Mouse (Mus musculus) kidney, postnatal 10 days (tissue): Measurements from ENCODE around the gene Adgrg7.

Experiments
- DNase-seq: peaks from one replicate; pipeline ENCODE4 v3.0.0; 2021; ENCODE audit warnings: mixed read lengths

Gene Adgrg7

DNA sequence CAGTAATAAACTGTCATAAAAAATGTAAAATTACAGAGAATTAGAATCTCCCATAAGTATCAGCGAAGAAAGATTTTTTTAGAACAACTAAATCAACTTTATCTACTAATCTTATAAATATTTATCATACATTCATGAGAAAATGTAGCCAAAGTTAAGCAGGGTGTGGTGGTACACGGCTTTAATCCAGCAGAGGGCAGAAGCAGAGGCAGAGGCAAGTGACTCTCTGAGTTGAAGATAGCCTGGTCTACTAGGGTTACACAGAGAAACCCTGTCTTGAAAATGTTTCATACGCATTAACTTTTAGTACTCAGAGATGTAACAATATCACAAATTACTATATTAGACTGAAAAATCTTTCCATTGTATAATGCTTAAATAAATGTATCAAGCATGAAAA lies 89.9 kb downstream of the Adgrg7 start:
- no peak for DNase-seq

DNA sequence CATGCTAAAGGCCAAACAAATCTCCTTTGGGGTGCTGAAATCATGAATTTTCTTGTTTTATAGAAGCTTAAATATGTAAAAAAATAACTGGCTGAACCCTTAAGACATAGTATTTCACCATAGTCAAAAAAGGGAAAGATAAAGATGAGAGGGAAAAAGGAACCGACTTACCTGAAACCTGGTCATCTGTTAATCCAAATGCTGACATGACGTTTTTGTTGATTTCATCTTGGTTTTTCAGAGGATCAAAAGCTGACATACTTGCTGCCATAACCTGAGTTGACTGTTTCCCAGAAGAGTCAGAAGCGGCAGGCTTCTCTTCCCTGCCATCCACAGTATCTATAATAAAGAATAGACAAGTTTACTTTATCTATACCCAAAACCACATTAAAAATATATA lies 94.8 kb downstream of the Adgrg7 start:
- no peak for DNase-seq

DNA sequence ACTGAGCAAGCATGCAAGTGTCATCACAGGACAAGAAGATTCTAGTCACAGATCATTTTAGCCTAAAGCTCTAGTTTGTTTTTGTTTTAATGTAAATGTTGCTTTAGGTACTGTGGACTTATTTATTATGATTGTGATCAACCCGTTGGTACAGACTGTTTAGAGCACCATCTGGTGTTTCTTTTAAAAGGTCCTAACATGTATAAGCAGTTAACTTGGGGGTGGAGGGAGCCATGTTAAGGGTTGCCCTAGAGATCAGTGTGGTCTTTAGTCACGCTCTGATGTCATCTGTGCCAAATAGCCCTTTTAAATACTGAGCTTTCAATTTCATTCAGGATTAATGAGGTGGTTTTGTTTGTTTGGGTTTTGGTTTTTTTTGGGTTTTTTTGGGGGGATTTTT lies 99.2 kb downstream of the Adgrg7 start:
- DNase-seq: no peak

DNA sequence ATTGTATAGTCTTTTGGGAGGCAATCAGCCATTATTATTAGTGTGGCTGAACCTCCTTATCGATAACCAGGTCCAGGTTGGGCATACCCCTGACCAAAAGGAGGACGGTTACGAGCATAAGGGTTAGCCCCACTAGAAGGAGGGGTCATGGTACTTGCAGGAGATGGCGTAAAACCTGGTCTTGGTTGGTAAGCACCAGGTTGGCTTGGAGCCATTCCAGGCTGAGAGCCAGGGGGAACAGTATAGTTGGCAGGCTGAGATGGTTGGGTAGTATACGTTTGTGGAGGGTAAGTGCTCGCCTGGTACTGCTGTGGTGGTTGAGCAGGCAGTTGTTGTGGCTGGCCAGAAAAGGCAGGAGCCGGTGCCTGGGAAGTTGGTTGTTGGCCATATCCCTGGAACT lies 104.9 kb downstream of the Adgrg7 start:
- DNase-seq: no peak

DNA sequence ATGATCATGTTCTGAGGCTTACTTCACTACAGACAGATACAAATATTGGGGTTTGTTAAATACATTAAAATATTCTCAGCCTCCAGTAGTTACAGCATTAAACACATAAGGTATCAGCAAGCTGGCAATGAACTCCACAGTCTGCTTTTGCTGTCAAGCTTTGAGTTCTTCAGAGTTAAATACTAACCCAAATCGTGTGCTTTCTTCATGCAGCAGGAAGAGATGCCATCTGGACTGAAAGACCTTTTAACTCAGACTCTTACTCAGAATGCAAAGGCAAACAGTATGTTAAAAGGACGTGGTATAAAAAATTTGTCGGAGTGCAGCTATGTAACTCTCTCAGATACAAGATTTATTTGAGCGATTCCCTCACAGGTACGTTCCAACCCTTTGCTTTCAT lies 108.9 kb downstream of the Adgrg7 start:
- DNase-seq: no peak

DNA sequence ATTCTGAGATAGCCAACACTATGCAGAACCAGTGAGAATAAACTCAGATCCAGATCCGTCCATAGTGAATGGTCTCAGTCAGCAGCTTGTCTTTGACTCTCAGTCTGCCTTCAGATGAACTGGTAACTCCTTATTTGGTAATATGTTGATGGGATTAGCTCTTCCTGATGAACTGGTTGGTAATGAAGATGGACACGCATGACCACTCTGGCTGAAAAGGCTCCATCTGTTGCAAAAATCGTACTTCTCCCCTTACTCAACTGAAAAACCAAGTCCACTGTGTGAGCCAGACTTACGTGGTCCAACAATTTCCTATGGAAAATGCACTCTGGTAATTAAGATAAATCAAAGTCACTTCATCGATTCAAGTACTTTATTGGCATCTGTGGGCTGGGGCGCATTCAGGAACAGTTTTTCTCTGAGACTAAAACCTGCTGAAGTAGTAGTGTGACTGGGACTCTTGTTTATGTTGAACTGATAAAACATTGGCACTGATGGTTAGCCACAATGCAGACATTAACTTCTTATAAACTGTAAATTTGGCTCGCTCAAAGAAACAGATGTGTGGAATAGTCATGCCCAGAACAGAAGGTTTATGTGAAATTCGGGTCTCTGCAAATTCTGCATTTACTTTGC lies 114.5 kb downstream of the Adgrg7 start:
- no peak for DNase-seq

DNA sequence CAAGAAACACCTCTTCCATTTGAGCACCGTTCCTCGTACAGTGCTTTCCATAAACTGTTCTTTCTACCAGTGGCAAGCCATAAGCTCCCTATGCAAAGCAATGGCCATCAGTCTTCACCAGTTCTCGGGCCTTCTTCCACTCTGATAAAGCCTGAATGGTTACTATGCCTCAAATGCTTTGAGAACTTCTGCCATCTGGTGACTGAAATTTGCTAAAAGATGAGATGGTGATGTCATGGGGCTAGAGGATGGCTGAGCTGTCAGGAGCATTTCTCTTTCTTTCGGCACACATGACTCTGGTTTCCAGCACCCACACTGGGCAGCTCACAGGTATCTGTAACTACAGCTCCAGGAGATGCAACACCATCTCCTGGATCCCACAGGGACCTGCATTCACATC lies 118.5 kb downstream of the Adgrg7 start:
- DNase-seq: peak; percentile 22
